Mouse (Mus musculus): ENCODE results near the gene Klf4. TPM values are rescaled to one million over a fixed set of nuclear protein-coding genes. Genes with fewer than 3 reads are reported as not detected.

Gene Klf4
- total RNA-seq (2023), result 100 to 1,000 TPM; 808 to 923 TPM

DNA sequence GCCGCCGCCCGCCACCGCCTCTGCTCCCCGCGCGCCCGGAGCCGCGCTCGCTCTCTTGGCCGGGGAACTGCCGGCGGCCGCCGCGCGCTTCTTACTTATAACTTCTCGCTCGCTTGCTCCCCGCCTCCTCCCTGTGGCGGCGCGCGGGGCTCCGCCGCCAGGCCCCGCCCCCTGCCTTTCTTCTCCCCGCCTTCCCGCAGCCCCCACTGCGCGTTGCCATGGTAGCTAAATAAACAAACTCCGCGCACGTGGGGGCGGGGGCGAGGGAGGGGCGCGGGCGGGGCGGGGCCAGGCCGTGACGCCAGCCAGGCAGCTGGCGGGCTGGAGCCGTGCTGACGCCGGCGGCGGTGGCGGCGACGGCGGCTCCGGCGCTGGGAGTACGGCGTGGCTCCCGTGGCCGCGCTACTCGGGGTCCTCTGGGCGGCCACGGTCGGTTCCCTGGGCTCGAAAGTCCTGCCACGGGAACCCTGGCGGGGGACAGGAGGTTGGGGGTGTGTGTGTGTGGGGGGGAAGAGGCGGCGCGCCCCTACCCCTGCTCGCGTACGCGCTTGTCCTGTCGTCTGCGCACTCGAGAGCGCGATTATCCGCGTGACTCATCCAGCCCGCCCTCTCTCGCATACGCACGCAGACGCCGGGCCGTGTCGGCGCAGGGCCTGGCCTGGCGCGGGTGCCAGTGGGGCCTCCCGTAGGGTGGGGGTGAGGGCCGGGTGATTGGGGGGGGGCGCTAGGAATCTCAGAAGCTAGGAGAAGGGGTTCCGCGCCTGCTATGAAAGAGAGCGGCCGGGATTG, at the start of gene Klf4:
Gene Klf4 (minus strand): TSS at position 60 of the 789 bp plus-strand sequence.

Other genes with a start within 250 kb of the Klf4 start
- gene Rad23b, start 182.4 kb downstream of the Klf4 start, total RNA-seq (2023), result 100 to 1,000 TPM in 1 of 2 experiments, 10 to 100 TPM in 1; 98.9 to 108 TPM

Measured in monocyte, adult 59 days (primary cell).